Mouse (Mus musculus) left cerebral cortex, postnatal 10 days (tissue): ENCODE results near the gene Ska2. TPM values are rescaled to one million over a fixed set of nuclear protein-coding genes. Genes with fewer than 3 reads are reported as not detected.

Experiments
- DNase-seq, 2 experiments: peaks; one replicate each; pipeline ENCODE4 v3.0.0; 2021 to 2022; ENCODE audit warnings: low spot score in 2 of 2, mixed read lengths in 1 of 2; ENCODE audit errors: extremely low spot score in 1 of 2
- intact Hi-C: fragments of 180-260 bp; cut with DNase I; formaldehyde crosslinking; loops from one replicate; pipeline ENCODE4 v1.15.1; 2025
- total RNA-seq, 2 experiments: library from RNA; stranded (reverse); gene quantifications; 2 replicates each; pipeline ENCODE4 v1.2.3; 2021

Ska2 gene
- total RNA-seq: 10 to 100 TPM; 16.3 to 16.9 TPM

- DNase-seq: peak; percentile 98
- intact Hi-C loops: no loop called here
Observed at GRCm38 (mm10) chr11:87108755-87109518, at the start of gene Ska2. Gene Ska2 (plus strand): TSS chr11:87109234.

GRCm38 (mm10) chr11:87060410-87060809, 48.6 kb upstream of the Ska2 start:
- no peak for DNase-seq
- intact Hi-C loops: no loop called here

GRCm38 (mm10) chr11:87062087-87062486, 46.9 kb upstream of the Ska2 start:
- no peak for DNase-seq
- intact Hi-C loops: no loop called here

- intact Hi-C loops: no loop called here
- peak; percentile 61 to 83 for DNase-seq
Observed at GRCm38 (mm10) chr11:87073343-87073865, 35.6 kb upstream of the Ska2 start.

GRCm38 (mm10) chr11:87073866-87074440, 35.1 kb upstream of the Ska2 start, which contains the start of gene Gdpd1:
Gene Gdpd1 (minus strand): TSS chr11:87074062.
- peak; percentile 89 to 93 for DNase-seq
- intact Hi-C loops: no loop called here

- no peak for DNase-seq
- intact Hi-C loops: no loop called here
Observed at GRCm38 (mm10) chr11:87083712-87084111, 25.3 kb upstream of the Ska2 start.

GRCm38 (mm10) chr11:87085461-87085860, 23.6 kb upstream of the Ska2 start:
- intact Hi-C loops: no loop called here
- no peak for DNase-seq

GRCm38 (mm10) chr11:87086290-87086984, 22.6 kb upstream of the Ska2 start, which contains the start of gene Smg8:
Gene Smg8 (minus strand): TSS chr11:87086774.
- DNase-seq: peak; percentile 75 to 86
- intact Hi-C loops: no loop called here

GRCm38 (mm10) chr11:87087142-87087541, 21.9 kb upstream of the Ska2 start:
- intact Hi-C loops: no loop called here
- DNase-seq: no peak

- intact Hi-C loops: no loop called here
- no peak for DNase-seq
Observed at GRCm38 (mm10) chr11:87108409-87108754, 652 bp upstream of the Ska2 start, which contains the start of gene Prr11. Gene Prr11 (minus strand): TSS chr11:87108708.

- intact Hi-C loops: no loop called here
- DNase-seq: peak in 1 of 2 experiments; percentile 34
Observed at GRCm38 (mm10) chr11:87109519-87110171, 611 bp downstream of the Ska2 start.

GRCm38 (mm10) chr11:87110172-87110909, 1.3 kb downstream of the Ska2 start:
- intact Hi-C loops: no loop called here
- no peak for DNase-seq

- DNase-seq: no peak
- intact Hi-C loops: no loop called here
Observed at GRCm38 (mm10) chr11:87121864-87122263, 12.8 kb downstream of the Ska2 start.

GRCm38 (mm10) chr11:87125562-87125961, 16.5 kb downstream of the Ska2 start:
- intact Hi-C loops: no loop called here
- DNase-seq: no peak

GRCm38 (mm10) chr11:87126281-87126823, 17.3 kb downstream of the Ska2 start:
- no peak for DNase-seq
- intact Hi-C loops: no loop called here

- DNase-seq: peak; percentile 85 to 93
- intact Hi-C loops: no loop called here
Observed at GRCm38 (mm10) chr11:87126824-87127816, 18.1 kb downstream of the Ska2 start, which contains the start of gene Trim37. Gene Trim37 (plus strand): TSS chr11:87127077.

GRCm38 (mm10) chr11:87136233-87136632, 27.2 kb downstream of the Ska2 start:
- peak in 1 of 2 experiments; percentile 24 for DNase-seq
- intact Hi-C loops: no loop called here
